Mouse (Mus musculus) gastrocnemius, postnatal 25 days (tissue): Measurements from ENCODE around the gene Rbm24. TPM values are rescaled to one million over a fixed set of nuclear protein-coding genes. Genes with fewer than 3 reads are reported as not detected.

Experiments
- DNase-seq: peaks from one replicate; pipeline ENCODE4 v3.0.0; 2022
- long read RNA-seq, 2 experiments: library from polyadenylated mRNA; stranded (forward); transcript quantifications; one replicate each; pipeline ENCODE4 v2.0.0; 2021
- total RNA-seq, 2 experiments: library from RNA; stranded (reverse); gene quantifications; 1 replicate in 1 of 2; 2 replicates in 1 of 2; pipeline ENCODE4 v1.2.3; 2021

Rbm24 gene
- total RNA-seq = 100 to 1,000 TPM; 129 to 151 TPM
- long read RNA-seq, experiment 1, transcript Rbm24-201 (4 exons, 3,086 nt) = major isoform, 105 of 183 reads
- long read RNA-seq, experiment 1, partial matches to known transcripts = 64 of 183 reads
- long read RNA-seq, experiment 1, other reads (novel, unspliced or antisense) = 12 of 183 reads
- long read RNA-seq, experiment 2, transcript Rbm24-201 (4 exons, 3,086 nt) = major isoform, 171 of 255 reads
- long read RNA-seq, experiment 2, partial matches to known transcripts = 2 of 255 reads
- long read RNA-seq, experiment 2, other reads (novel, unspliced or antisense) = 81 of 255 reads

DNA sequence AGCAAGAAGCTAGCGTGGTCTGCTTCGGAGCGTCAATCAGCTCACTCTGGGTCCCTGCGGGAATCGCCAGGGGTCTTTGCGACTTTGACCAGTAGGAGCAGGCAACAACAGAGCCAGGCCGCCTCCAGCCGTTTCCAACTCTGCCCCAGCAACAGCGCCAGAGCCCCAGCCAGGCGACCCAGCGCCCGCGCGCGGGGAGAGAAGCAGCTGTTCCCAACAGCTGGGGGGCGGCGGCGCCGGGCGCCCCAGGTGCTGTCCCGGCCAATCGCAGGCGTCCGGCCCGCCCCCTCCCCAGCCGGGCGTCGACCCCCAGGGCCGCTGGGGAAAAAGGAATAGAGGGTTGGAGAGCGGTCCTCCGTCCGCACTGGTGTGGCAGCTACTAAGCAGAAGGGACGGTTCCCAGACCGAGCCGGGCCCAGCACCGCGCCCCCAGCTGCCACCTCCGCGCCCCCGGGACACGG, at the start of gene Rbm24:
Rbm24 (plus strand) TSS at position 294 of the 461 bp plus-strand sequence.
- DNase-seq = peak; percentile 86

DNA sequence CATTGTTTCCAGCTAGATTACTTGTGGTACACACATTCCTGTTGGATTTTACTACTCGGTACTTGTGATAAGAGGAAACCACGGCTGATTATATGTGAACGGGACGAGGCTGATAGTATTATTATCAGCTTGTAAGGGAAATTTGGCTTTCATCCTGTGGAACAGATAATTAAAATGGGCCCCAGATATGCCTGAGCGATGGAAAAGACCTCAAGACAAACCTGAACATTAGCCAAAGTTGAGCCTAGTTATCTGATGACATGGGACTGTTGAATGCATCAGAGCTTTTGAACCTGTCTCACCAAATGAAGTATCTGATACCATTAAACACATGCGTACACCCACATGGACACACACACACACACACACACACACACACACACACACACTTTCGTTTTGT, 45.4 kb upstream of the Rbm24 start:
- no peak for DNase-seq

DNA sequence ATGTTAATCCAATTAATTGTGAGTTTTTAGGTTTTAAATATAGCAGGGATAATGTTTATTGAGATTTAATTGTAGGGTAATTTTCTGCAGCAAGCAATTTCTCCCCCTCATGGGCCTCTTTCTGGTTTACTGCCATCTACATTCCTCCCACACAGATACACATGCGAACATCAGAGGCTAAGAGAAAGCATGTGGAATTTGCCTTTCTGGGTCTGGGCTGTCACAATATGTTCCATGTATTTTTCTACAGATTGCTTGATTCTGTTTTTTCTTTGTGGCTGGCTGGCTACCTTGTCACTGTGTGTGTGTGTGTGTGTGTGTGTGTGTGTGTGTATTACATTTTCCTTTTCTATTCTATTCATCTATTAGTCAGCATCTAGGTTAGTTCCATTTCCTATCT, 42.9 kb upstream of the Rbm24 start:
- no peak for DNase-seq

DNA sequence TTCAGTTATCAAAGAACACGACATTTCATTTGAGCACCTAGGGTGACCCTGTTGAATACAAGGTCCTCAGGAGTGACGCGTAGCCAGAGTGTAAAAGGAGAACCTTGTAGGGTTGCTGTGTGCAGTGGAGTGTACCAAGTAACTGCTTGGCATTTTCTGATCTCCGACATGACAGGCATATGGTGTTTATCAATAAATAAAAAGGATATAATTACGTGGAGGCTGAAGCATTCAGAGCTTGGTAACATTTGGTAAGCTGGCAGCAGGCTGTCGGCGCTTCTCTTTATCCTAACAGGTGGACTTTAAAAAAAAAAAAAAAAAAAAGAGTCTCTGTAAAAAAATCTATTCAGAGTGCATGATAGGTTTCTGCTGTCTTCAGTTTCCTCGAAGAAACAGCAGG, 30.8 kb upstream of the Rbm24 start:
- no peak for DNase-seq

DNA sequence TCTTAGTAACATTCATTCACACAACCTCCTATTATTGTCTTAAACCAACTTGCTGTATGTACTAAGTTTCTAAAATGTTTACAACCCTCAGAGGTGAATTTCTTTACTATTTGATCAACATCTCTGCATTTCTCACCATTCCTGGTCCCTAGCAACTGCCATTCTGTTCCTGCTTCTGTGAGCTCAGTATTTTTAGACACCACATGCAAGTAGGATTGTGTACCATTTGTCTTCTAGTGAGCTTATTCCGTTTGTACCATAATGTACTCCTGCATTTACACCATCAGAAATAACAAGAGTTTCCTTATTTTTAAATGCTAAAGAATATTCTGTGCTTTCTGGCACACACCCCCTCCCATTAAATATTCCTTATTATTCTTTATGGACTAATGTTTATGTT, 26.6 kb upstream of the Rbm24 start:
- DNase-seq = no peak

DNA sequence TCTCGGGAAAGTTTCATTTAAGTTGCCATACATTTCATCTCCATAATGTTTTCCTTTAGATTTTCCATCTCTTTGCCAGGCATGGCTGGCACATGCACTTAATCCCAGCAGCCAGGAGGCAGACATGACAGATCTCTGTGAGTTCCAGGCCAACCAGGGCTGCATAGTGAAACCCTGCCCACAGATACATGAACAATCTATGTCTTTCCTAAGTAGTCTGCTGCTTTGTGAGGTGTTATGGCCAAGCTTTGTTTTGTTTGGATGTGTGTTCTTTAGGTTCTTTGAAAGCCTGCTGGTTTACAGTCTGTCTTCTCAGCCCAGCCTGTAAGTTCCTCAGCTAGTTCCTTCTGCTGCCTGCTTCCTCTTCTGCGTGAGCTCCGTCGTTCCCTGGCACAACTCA, 25.3 kb upstream of the Rbm24 start:
- DNase-seq = no peak

DNA sequence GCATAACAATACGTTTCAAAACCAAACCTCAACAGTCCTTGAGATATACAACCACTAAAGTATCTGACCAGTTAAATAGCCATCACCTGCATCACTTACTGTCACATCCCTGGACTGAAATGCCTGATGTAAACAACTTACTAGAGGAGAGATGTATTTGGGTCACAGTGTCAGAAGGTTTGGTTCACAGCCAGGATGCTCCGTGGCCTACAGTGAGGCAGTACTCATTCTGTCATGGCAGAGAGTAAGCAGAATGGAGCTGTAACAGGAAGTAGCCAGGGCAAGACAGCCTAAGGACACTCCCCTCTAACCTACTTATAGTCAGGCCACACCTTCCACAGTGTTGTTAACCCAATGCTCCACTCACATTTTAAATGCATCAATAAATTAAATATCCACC, 24.3 kb upstream of the Rbm24 start:
- DNase-seq = no peak

DNA sequence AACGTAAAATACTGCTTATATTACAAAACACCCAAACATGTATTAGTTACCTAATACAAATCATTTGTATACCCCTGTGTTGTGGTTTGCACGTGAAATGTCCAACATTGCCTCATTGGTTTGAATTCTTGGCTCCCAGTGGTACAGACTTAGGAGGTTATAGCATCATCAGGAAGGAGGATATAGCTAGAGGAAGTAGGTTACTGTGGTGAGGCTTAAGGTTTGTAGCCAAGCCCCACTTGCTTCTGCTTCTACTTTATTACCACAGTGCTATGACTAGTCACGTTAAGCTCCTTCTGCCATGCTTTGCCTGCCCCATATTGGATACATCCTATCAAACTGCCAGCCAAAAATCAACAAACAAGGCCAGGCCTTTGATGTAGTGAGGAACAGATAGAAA, 21.0 kb upstream of the Rbm24 start:
- DNase-seq = no peak

DNA sequence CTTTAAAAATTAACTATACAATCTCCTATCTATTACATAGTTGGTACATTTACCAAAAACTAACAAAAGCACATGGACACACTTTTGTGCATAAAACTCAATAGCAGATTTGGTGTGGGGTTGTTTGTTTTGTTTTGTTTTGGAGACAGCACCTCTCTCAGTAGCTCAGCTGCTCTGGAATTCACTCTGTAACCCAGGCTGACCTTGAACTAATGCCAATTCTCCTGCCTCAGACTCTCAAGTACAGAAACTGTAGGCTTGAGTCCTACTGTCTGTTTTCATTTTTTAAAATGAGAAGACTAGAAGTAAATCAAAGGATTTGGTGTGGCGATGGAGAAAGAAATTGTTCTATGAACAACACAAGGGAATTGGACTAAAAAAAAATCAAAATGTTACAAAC, 11.1 kb upstream of the Rbm24 start:
- DNase-seq = no peak

DNA sequence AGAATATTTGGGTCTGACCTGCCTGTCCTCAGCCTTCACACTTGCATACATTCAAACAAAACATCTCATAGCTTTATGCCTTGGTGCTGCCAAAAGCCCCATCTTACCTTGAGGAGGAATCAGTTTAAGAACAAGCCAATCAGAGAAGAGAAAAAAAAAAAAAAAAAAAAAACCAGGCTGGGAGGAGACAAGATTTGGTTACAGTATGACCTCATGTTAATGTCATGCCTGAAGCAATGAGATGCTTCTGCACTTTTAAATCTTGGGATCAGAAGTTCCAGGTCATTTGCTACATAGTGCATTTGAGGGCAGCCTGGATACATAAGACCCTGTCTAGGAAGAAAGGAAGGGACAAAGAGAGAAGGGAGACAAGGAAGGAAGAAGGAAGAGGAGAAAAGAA, 6.0 kb upstream of the Rbm24 start:
- DNase-seq = no peak

DNA sequence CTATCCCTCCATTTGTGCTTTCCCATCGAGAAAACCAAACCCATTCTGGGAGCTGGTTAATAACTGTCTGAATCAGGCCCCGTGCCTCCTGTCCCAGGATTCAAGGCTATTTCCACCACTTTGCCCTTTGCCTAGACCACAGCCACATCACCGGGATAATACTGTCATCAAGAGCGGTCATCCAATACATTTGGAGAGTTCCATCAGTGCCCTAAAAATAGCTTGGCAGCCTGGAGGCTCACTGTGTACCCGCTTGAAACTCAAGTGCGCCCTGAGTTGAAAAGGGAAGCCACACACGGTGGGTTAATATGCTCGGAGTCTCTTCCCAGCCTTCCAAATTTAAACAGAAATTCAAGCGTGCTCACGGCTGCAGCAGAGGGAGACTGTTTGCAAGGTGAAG, 4.6 kb upstream of the Rbm24 start:
- DNase-seq = peak; percentile 74

DNA sequence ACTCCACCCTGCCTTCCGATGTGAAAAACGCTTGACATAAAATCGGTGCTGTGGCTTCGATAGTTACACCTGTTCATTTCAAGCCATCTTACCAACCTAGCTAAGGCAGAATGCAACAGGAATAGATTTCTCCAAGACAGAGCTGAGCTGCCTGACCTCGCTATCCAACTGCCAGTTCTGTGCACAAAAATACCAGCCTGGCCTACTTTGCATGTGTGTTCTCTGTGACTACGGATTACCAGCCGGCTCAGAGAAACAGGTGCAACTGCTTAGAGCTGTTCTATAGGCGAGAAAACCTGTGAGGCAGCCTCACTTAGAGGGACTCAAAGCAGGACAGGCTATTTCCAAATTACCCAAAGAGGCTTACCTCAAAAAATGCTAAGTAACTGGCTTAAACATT, 4.2 kb upstream of the Rbm24 start:
- DNase-seq = peak; percentile 37

DNA sequence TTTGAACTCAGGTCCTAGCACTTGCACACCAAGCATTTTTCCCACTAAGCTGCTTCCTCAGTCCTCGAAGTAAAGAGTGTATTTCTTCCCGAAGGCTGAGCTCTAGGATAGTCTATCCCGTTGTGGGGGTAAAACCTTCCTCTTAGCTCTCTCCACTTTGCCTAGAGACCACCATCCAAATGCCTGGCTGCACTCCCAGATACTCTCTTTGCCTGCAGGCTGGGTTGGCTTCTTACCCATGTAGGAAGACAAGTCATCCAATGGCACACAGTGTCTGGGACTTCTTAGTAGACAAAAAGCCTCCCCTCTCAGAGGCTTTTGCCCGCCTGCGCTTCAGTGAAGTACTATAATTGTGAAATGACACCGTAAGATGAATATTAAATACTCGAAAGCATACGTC, 2.2 kb upstream of the Rbm24 start:
- no peak for DNase-seq

DNA sequence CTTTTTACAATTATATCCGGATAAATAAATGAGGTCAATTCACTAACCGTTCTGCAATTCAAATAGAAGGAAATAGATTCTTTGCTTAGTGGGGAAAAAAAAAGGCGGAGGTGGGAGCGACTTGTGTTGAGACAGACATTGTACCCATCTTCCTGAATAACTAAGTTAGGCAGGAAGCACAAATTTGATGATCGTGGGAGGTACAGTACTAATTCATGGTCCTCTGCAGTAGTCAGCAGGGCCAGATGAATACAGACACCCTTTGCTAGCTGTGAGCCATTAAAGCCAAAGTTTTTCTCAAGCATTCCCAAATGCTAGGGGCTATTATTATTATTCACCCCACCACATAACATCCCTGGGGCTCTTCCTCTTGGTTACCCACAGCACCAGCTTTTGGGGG, 640 bp upstream of the Rbm24 start:
- no peak for DNase-seq

DNA sequence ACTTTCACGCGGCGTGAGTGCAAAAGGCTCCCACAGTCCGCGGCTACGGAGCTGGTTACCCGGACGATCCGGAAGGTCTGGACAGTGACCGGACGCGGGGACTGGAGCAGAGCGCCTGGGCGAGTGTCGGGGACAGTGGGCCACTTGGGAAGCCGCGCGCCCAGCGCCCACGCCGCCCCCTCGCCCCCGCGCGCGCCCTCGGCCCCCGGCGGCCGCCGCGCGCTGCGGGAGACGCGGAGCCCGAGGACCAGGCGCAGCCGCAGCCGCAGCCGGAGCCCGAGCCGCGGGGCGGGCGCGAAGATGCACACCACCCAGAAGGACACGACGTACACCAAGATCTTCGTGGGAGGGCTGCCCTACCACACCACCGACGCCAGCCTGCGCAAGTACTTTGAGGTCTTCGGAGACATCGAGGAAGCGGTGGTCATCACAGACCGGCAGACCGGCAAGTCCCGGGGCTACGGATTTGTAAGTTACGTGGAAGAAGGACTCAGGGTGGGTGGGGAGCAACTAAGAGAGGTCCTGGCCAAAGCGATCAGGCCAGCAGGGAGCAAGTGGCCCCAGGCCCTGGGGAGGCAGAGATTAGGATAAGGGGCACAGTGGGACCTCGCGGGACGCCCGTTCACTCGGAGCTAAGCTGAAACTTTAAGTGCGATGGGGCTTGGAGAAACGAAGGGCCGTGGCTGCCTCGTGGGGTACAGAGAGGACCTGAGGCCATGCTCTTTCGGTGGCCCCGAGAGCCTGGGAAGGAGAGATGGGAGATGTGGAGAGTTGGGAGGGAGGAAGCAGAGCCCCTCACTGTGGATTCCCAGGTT, 704 bp downstream of the Rbm24 start:
- DNase-seq = no peak

DNA sequence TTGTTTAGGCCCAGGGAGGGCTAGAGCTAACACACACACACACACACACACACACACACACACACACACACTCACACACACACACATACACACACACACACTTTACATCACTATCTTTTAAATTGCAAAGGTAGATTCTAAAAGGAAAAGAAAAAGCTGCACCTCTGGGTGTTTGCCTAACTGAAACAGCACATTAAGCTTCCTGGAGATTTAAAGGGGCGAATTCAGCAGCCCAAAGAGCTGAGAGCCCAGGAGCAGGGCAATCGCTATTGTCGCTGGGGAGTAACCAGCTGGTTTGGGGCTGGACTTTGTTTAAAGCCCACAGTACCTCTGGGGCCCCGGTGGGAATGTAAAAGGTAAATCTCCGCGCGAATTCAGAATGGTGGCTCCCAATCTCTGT, 1.4 kb downstream of the Rbm24 start:
- no peak for DNase-seq

DNA sequence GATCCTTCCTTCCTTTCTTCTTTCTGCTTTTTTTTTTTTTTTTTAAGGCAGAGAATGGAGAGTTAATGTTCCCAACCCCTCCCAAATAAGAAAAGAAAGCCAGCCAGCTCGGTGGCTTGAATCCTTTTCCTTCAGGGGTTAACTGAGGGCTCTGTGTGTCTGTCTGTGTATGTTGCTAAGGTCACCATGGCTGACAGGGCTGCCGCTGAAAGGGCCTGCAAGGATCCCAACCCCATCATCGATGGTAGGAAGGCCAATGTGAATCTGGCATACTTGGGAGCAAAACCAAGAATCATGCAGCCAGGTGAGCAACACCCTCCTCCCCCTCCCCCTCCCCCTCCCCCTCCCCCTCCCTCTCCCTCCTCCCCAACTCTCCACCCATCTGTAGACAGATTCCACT, 1.9 kb downstream of the Rbm24 start:
- no peak for DNase-seq

DNA sequence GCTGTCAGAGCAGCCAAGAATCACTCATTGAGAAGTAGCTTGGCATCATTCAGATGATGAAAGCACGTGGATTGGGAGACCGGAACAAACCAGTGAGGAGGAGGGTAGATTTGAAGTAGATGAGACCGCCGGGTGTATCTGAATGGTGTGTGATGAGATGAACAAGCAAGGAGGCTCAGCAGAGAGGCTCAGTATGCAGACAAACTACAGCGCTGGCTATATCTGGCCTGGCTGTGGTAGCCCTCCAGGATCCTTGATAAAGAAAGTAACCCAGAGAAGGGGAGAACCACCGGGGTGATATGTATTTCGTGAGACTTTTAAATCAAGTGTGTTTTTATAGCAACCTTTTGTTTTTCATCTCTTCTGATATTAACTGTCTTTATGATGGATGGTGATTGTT, 5.6 kb downstream of the Rbm24 start:
- no peak for DNase-seq

DNA sequence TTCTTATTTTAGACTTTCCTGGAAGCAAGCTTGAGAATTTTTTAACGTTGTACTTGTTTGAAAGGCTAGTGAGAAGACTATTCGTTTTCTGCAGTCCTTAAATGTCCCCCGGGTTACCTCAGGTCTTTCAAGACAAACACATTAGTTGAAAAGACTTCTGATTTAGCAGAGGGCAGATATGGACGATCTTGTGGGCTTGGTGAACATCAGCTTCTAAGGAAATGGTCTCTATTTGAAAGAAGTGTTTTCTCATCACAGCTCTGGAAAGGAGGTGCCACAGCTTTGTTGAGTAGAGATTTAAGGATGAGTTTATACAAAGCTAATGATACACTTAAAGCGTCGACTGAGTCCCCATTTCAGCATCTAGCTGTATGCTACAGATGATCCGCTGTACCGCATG, 6.1 kb downstream of the Rbm24 start:
- DNase-seq = no peak

DNA sequence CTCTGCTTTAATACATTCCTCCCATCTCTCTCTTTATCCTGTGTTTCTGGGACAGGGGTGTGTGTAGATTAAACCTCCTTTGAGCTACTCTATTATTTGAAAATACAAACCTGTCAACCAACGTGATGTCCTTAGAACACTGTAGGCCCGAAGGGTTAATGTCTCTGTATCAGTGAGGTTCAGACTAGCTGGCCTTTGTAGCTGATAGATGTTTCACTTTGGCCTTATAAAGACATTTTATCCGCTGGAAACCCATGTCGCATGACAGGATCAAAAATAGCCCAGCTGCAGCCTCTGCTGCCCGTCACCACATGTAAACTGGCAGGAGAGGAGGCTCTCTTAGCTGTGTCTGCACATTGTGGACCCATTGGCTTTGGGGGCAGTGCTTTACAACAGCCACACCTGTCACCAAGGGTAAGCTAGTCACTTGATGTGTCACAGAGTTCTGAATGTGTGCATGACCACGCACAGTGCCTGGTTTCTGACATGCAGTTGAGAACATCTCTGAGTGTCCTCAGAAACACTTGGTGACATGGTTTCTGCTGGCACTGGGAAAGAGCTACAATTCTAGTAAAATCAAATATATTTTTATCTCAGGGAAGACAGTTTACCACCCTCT, 8.5 kb downstream of the Rbm24 start:
- DNase-seq = peak; percentile 79

DNA sequence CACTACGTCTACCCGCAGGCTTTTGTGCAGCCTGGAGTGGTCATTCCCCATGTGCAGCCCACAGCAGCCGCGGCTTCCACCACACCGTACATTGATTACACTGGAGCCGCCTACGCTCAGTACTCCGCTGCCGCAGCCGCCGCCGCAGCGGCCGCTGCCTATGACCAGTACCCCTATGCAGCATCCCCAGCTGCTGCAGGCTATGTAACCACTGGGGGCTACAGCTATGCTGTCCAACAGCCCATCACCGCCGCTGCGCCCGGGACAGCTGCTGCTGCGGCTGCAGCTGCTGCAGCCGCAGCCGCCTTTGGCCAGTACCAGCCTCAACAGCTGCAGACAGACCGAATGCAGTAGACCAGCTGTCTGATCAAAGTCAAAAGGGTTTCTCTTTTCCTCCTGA, 10.7 kb downstream of the Rbm24 start:
- DNase-seq = no peak

DNA sequence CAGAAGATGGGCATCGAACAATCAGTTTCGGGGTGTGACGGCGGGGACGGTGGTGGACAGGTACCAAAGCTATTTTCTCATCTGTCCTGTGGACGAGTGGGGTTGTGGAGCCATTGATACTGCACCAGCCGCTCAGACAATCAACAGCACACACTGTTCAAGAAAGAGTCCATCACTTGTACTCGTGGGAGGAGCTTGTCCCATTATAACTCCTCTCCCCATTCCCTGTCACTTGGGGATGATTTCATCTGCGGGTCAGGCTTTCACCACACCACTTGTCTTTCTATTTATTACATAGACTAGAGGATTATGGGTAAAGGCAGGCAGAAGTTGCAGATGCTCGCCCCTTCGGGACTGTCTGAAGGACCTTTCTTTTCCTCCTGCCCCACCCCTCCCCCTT, 11.6 kb downstream of the Rbm24 start:
- DNase-seq = no peak

DNA sequence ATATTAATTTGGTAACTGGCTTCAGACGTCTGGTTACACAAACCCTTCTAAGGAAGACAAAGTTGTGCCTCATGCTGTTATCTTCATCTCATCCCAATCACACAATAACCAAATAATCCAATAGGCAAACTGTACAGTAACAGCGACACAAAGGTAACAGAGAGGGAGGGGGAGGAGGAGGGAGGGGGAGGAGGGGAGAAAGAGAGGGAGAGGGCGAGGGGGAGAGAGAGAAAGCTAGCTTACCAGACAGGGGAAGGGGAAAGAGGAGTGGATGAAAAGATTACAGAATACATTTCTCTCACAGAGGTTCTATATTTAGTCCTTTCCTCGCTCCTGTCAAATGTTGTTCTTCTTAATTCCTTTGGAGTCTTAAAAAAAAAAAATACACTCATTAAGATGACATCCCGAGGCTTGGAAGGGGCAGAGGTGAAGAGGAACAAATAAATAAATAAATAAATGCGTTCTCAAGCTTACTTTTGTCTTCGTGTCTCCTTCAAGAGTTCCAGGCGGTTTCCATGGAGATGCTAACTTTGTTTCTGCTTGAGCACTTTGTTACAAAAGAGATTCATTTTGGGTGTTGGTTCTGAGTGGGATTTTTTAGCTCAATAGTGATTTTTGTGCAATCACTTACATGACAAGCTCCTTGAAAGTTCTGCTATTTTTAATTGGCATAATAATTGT, 15.8 kb downstream of the Rbm24 start:
- DNase-seq = no peak
